Mouse (Mus musculus): ENCODE data around the gene Ube2ql1. TPM values are rescaled to one million over a fixed set of nuclear protein-coding genes. Genes with fewer than 3 reads are reported as not detected.

Gene Ube2ql1
- polyA plus RNA-seq, 1 experiment from 2014 or later: 1.2 TPM

- Histone ChIP-seq H3K4me3 (ENCODE audit: low read depth, low read length) (no peak overlapping the region), H3K4me2 (no peak overlapping the region), H3K27me3 (replicated peaks; ENCODE audit: control insufficient read depth, insufficient read depth, low read length) (no peaks in the 10 kb centered on the region), H3K9me3 (ENCODE audit: control insufficient read depth, low read length) (no peaks in the 10 kb centered on the region), H3K9ac (ENCODE audit: low read depth, low read length) (no peak overlapping the region), H3K36me3 (ENCODE audit: control insufficient read depth, insufficient read depth, low read length) (no peaks in the 10 kb centered on the region), H3K4me1 (replicated peaks; ENCODE audit: control insufficient read depth, insufficient read depth, low read length) (no peaks in the 10 kb centered on the region), H3K27ac (ENCODE audit: low read depth, low read length) (no peak overlapping the region)
- peak; percentile 57 for DNase-seq (ENCODE audit: low spot score)
- WGBS: 43% methylated on average over 13 of the region's 13 CpGs
- ATAC-seq (replicated peaks; ENCODE audit: low FRiP score): peak; percentile 42; the same call in 1 of the 2 replicates
These were observed 43.2 kb downstream of the Ube2ql1 start for GRCm38 (mm10) chr13:69696333-69696991.

- Histone ChIP-seq H3K9ac (ENCODE audit: low read depth, low read length) (no peak overlapping the region), H3K4me1 (replicated peaks; ENCODE audit: control insufficient read depth, insufficient read depth, low read length) (no peaks in the 10 kb centered on the region), H3K36me3 (ENCODE audit: control insufficient read depth, insufficient read depth, low read length) (no peaks in the 10 kb centered on the region), H3K9me3 (ENCODE audit: control insufficient read depth, low read length) (no peaks in the 10 kb centered on the region), H3K4me2 (no peak overlapping the region), H3K27ac (ENCODE audit: low read depth, low read length) (no peak overlapping the region), H3K27me3 (replicated peaks; ENCODE audit: control insufficient read depth, insufficient read depth, low read length) (no peaks in the 10 kb centered on the region), H3K4me3 (ENCODE audit: low read depth, low read length) (no peak overlapping the region)
- no peak for ATAC-seq (replicated peaks; ENCODE audit: low FRiP score)
- peak; percentile 45 for DNase-seq (ENCODE audit: low spot score)
- 23% methylated on average over 7 of the region's 7 CpGs for WGBS
These were observed 48.6 kb downstream of the Ube2ql1 start for GRCm38 (mm10) chr13:69691074-69691473.

GRCm38 (mm10) chr13:69687023-69687422 lies 52.7 kb downstream of the Ube2ql1 start:
- WGBS: 52% methylated on average over 1 of the region's 1 CpGs
- H3K4me1 ChIP-seq (replicated peaks; ENCODE audit: control insufficient read depth, insufficient read depth, low read length): no peaks in the 10 kb centered on the region
- ATAC-seq (replicated peaks; ENCODE audit: low FRiP score): no peak

GRCm38 (mm10) chr13:69685406-69685818 lies 54.3 kb downstream of the Ube2ql1 start:
- H3K4me2 ChIP-seq: no peak overlapping the region
- no peaks in the 10 kb centered on the region for H3K9me3 ChIP-seq (ENCODE audit: control insufficient read depth, low read length)
- DNase-seq (ENCODE audit: low spot score) (no peak), ATAC-seq (replicated peaks; ENCODE audit: low FRiP score) (no peak)
- no peak overlapping the region for H3K4me3 ChIP-seq (ENCODE audit: low read depth, low read length)
- no peak overlapping the region for H3K9ac ChIP-seq (ENCODE audit: low read depth, low read length)
- no peaks in the 10 kb centered on the region for H3K36me3 ChIP-seq (ENCODE audit: control insufficient read depth, insufficient read depth, low read length)
- H3K27me3 ChIP-seq (replicated peaks; ENCODE audit: control insufficient read depth, insufficient read depth, low read length): no peaks in the 10 kb centered on the region
- H3K4me1 ChIP-seq (replicated peaks; ENCODE audit: control insufficient read depth, insufficient read depth, low read length): no peaks in the 10 kb centered on the region
- WGBS: 58% methylated on average over 5 of the region's 5 CpGs
- H3K27ac ChIP-seq (ENCODE audit: low read depth, low read length): no peak overlapping the region

More at GRCm38 (mm10) chr13:69687023-69687422, 52.7 kb downstream of the Ube2ql1 start:
- H3K9me3 ChIP-seq (ENCODE audit: control insufficient read depth, low read length): no peaks in the 10 kb centered on the region
- H3K27me3 ChIP-seq (replicated peaks; ENCODE audit: control insufficient read depth, insufficient read depth, low read length): no peaks in the 10 kb centered on the region
- no peak overlapping the region for H3K4me3 ChIP-seq (ENCODE audit: low read depth, low read length)
- no peak overlapping the region for H3K9ac ChIP-seq (ENCODE audit: low read depth, low read length)
- H3K27ac ChIP-seq (ENCODE audit: low read depth, low read length): no peak overlapping the region
- no peak for DNase-seq (ENCODE audit: low spot score)
- no peaks in the 10 kb centered on the region for H3K36me3 ChIP-seq (ENCODE audit: control insufficient read depth, insufficient read depth, low read length)
- H3K4me2 ChIP-seq: no peak overlapping the region

GRCm38 (mm10) chr13:69673921-69674618 lies 65.6 kb downstream of the Ube2ql1 start:
- Histone ChIP-seq H3K4me2 (no peak overlapping the region), H3K9me3 (ENCODE audit: control insufficient read depth, low read length) (peaks cover 3% of the 10 kb centered on the region; the same call in 1 of the 2 replicates), H3K27ac (ENCODE audit: low read depth, low read length) (no peak overlapping the region), H3K4me3 (ENCODE audit: low read depth, low read length) (no peak overlapping the region), H3K27me3 (replicated peaks; ENCODE audit: control insufficient read depth, insufficient read depth, low read length) (no peaks in the 10 kb centered on the region), H3K9ac (ENCODE audit: low read depth, low read length) (no peak overlapping the region), H3K36me3 (ENCODE audit: control insufficient read depth, insufficient read depth, low read length) (no peaks in the 10 kb centered on the region), H3K4me1 (replicated peaks; ENCODE audit: control insufficient read depth, insufficient read depth, low read length) (no peaks in the 10 kb centered on the region)
- WGBS: 46% methylated on average over 10 of the region's 10 CpGs
- DNase-seq (ENCODE audit: low spot score) (no peak), ATAC-seq (replicated peaks; ENCODE audit: low FRiP score) (no peak)

GRCm38 (mm10) chr13:69673197-69673920 lies 66.3 kb downstream of the Ube2ql1 start:
- Histone ChIP-seq H3K4me3 (ENCODE audit: low read depth, low read length) (no peak overlapping the region), H3K9ac (ENCODE audit: low read depth, low read length) (no peak overlapping the region), H3K9me3 (ENCODE audit: control insufficient read depth, low read length) (peaks cover 3% of the 10 kb centered on the region; the same call in 1 of the 2 replicates), H3K27me3 (replicated peaks; ENCODE audit: control insufficient read depth, insufficient read depth, low read length) (no peaks in the 10 kb centered on the region), H3K27ac (ENCODE audit: low read depth, low read length) (no peak overlapping the region), H3K36me3 (ENCODE audit: control insufficient read depth, insufficient read depth, low read length) (no peaks in the 10 kb centered on the region), H3K4me1 (replicated peaks; ENCODE audit: control insufficient read depth, insufficient read depth, low read length) (no peaks in the 10 kb centered on the region), H3K4me2 (no peak overlapping the region)
- ATAC-seq (replicated peaks; ENCODE audit: low FRiP score) (no peak), DNase-seq (ENCODE audit: low spot score) (no peak)
- WGBS: 73% methylated on average over 5 of the region's 5 CpGs

- Histone ChIP-seq H3K4me1 (replicated peaks; ENCODE audit: control insufficient read depth, insufficient read depth, low read length) (no peaks in the 10 kb centered on the region), H3K27me3 (replicated peaks; ENCODE audit: control insufficient read depth, insufficient read depth, low read length) (no peaks in the 10 kb centered on the region), H3K9me3 (ENCODE audit: control insufficient read depth, low read length) (peaks cover 3% of the 10 kb centered on the region; the same call in 1 of the 2 replicates), H3K27ac (ENCODE audit: low read depth, low read length) (no peak overlapping the region), H3K4me3 (ENCODE audit: low read depth, low read length) (no peak overlapping the region), H3K36me3 (ENCODE audit: control insufficient read depth, insufficient read depth, low read length) (no peaks in the 10 kb centered on the region), H3K9ac (ENCODE audit: low read depth, low read length) (no peak overlapping the region), H3K4me2 (no peak overlapping the region)
- ATAC-seq (replicated peaks; ENCODE audit: low FRiP score): no peak
- WGBS: 83% methylated on average over 10 of the region's 10 CpGs
- no peak for DNase-seq (ENCODE audit: low spot score)
These were observed 67.1 kb downstream of the Ube2ql1 start for GRCm38 (mm10) chr13:69672565-69672964.

- no peaks in the 10 kb centered on the region for H3K36me3 ChIP-seq (ENCODE audit: control insufficient read depth, insufficient read depth, low read length)
- no peak overlapping the region for H3K4me2 ChIP-seq
- H3K4me3 ChIP-seq (ENCODE audit: low read depth, low read length): no peak overlapping the region
- H3K4me1 ChIP-seq (replicated peaks; ENCODE audit: control insufficient read depth, insufficient read depth, low read length): no peaks in the 10 kb centered on the region
- DNase-seq (ENCODE audit: low spot score) (no peak), ATAC-seq (replicated peaks; ENCODE audit: low FRiP score) (no peak)
- WGBS: 77% methylated on average over 5 of the region's 5 CpGs
- no peak overlapping the region for H3K9ac ChIP-seq (ENCODE audit: low read depth, low read length)
- no peaks in the 10 kb centered on the region for H3K27me3 ChIP-seq (replicated peaks; ENCODE audit: control insufficient read depth, insufficient read depth, low read length)
- H3K9me3 ChIP-seq (ENCODE audit: control insufficient read depth, low read length): peaks cover 3% of the 10 kb centered on the region; the same call in 1 of the 2 replicates
- no peak overlapping the region for H3K27ac ChIP-seq (ENCODE audit: low read depth, low read length)
These were observed 67.6 kb downstream of the Ube2ql1 start for GRCm38 (mm10) chr13:69672121-69672520.
